Mouse (Mus musculus): ENCODE measurements around the gene Dlgap1. TPM values are rescaled to one million over a fixed set of nuclear protein-coding genes. Genes with fewer than 3 reads are reported as not detected.

The Dlgap1 gene
- polyA plus RNA-seq, 1 experiment from 2014 or later = 0.50 TPM

- Histone ChIP-seq H3K4me3 (no peak overlapping the region), H3K27me3 (no peaks in the 10 kb centered on the region), H3K36me3 (no peaks in the 10 kb centered on the region), H3K4me1 (no peaks in the 10 kb centered on the region), H3K27ac (no peak overlapping the region), H3K4me2 (no peak overlapping the region), H3K9me3 (no peaks in the 10 kb centered on the region), H3K9ac (no peak overlapping the region)
- WGBS = 56% methylated on average over 4 of the region's 4 CpGs
- ATAC-seq (ENCODE audit: borderline replicate concordance, extremely low read depth, low FRiP score, low TSS enrichment) = no peak
Observed at GRCm38 (mm10) chr17:70020376-70020775, 51.5 kb downstream of the Dlgap1 start.

- Histone ChIP-seq H3K36me3 (no peaks in the 10 kb centered on the region), H3K4me1 (no peaks in the 10 kb centered on the region), H3K9me3 (no peaks in the 10 kb centered on the region), H3K4me3 (no peak overlapping the region), H3K27me3 (no peaks in the 10 kb centered on the region), H3K9ac (no peak overlapping the region), H3K4me2 (no peak overlapping the region), H3K27ac (no peak overlapping the region)
- no peak for ATAC-seq (ENCODE audit: borderline replicate concordance, extremely low read depth, low FRiP score, low TSS enrichment)
- WGBS = 75% methylated on average over 2 of the region's 2 CpGs
Observed at GRCm38 (mm10) chr17:70022618-70023017, 53.7 kb downstream of the Dlgap1 start.

- Histone ChIP-seq H3K4me3 (no peak overlapping the region), H3K9me3 (no peaks in the 10 kb centered on the region)
- 38% methylated on average over 2 of the region's 2 CpGs for WGBS
Observed at GRCm38 (mm10) chr17:70034862-70035261, 66.0 kb downstream of the Dlgap1 start.

GRCm38 (mm10) chr17:70040751-70041430 lies 72.0 kb downstream of the Dlgap1 start:
- Histone ChIP-seq H3K4me3 (no peak overlapping the region), H3K27me3 (no peaks in the 10 kb centered on the region), H3K4me2 (no peak overlapping the region), H3K36me3 (no peaks in the 10 kb centered on the region), H3K4me1 (no peaks in the 10 kb centered on the region), H3K27ac (no peak overlapping the region), H3K9me3 (no peaks in the 10 kb centered on the region), H3K9ac (no peak overlapping the region)
- WGBS = 63% methylated on average over 7 of the region's 7 CpGs
- ATAC-seq (ENCODE audit: borderline replicate concordance, extremely low read depth, low FRiP score, low TSS enrichment) = no peak

More at GRCm38 (mm10) chr17:70034862-70035261, 66.0 kb downstream of the Dlgap1 start:
- H3K27ac ChIP-seq = no peak overlapping the region
- H3K27me3 ChIP-seq = no peaks in the 10 kb centered on the region
- H3K4me2 ChIP-seq = no peak overlapping the region
- H3K36me3 ChIP-seq = no peaks in the 10 kb centered on the region
- no peak overlapping the region for H3K9ac ChIP-seq
- no peaks in the 10 kb centered on the region for H3K4me1 ChIP-seq
- peak; percentile 82; the same call in 1 of the 2 replicates for ATAC-seq (ENCODE audit: borderline replicate concordance, extremely low read depth, low FRiP score, low TSS enrichment)

- 80% methylated on average over 6 of the region's 6 CpGs for WGBS
- Histone ChIP-seq H3K27ac (no peak overlapping the region), H3K36me3 (no peaks in the 10 kb centered on the region), H3K9me3 (no peaks in the 10 kb centered on the region), H3K4me2 (no peak overlapping the region), H3K9ac (no peak overlapping the region), H3K27me3 (no peaks in the 10 kb centered on the region), H3K4me3 (no peak overlapping the region), H3K4me1 (no peaks in the 10 kb centered on the region)
- no peak for ATAC-seq (ENCODE audit: borderline replicate concordance, extremely low read depth, low FRiP score, low TSS enrichment)
Observed at GRCm38 (mm10) chr17:70068281-70068680, 99.4 kb downstream of the Dlgap1 start.

GRCm38 (mm10) chr17:70072066-70072465 lies 103.2 kb downstream of the Dlgap1 start:
- Histone ChIP-seq H3K9me3 (no peaks in the 10 kb centered on the region), H3K9ac (no peak overlapping the region), H3K4me2 (no peak overlapping the region), H3K36me3 (no peaks in the 10 kb centered on the region), H3K4me1 (no peaks in the 10 kb centered on the region), H3K27me3 (no peaks in the 10 kb centered on the region), H3K27ac (no peak overlapping the region), H3K4me3 (no peak overlapping the region)
- 67% methylated on average over 2 of the region's 2 CpGs for WGBS
- no peak for ATAC-seq (ENCODE audit: borderline replicate concordance, extremely low read depth, low FRiP score, low TSS enrichment)

GRCm38 (mm10) chr17:70088220-70088619 lies 119.3 kb downstream of the Dlgap1 start:
- no peak overlapping the region for H3K4me3 ChIP-seq
- no peaks in the 10 kb centered on the region for H3K36me3 ChIP-seq
- H3K9ac ChIP-seq = no peak overlapping the region
- no peak overlapping the region for H3K27ac ChIP-seq
- no peak for ATAC-seq (ENCODE audit: borderline replicate concordance, extremely low read depth, low FRiP score, low TSS enrichment)
- no peaks in the 10 kb centered on the region for H3K9me3 ChIP-seq
- H3K4me2 ChIP-seq = no peak overlapping the region
- WGBS = 85% methylated on average over 4 of the region's 4 CpGs
- no peaks in the 10 kb centered on the region for H3K27me3 ChIP-seq
- no peaks in the 10 kb centered on the region for H3K4me1 ChIP-seq

- 79% methylated on average over 2 of the region's 2 CpGs for WGBS
- ATAC-seq (ENCODE audit: borderline replicate concordance, extremely low read depth, low FRiP score, low TSS enrichment) = no peak
- no peaks in the 10 kb centered on the region for H3K4me1 ChIP-seq
Observed at GRCm38 (mm10) chr17:70090737-70091136, 121.9 kb downstream of the Dlgap1 start.

GRCm38 (mm10) chr17:70129151-70129550 lies 160.3 kb downstream of the Dlgap1 start:
- Histone ChIP-seq H3K4me2 (no peak overlapping the region), H3K27me3 (no peaks in the 10 kb centered on the region), H3K9ac (no peak overlapping the region), H3K36me3 (no peaks in the 10 kb centered on the region), H3K4me3 (no peak overlapping the region), H3K9me3 (no peaks in the 10 kb centered on the region), H3K27ac (no peak overlapping the region), H3K4me1 (no peaks in the 10 kb centered on the region)
- no peak for ATAC-seq (ENCODE audit: borderline replicate concordance, extremely low read depth, low FRiP score, low TSS enrichment)
- 80% methylated on average over 2 of the region's 2 CpGs for WGBS

More at GRCm38 (mm10) chr17:70090737-70091136, 121.9 kb downstream of the Dlgap1 start:
- H3K27ac ChIP-seq = no peak overlapping the region
- H3K9me3 ChIP-seq = no peaks in the 10 kb centered on the region
- no peak overlapping the region for H3K4me3 ChIP-seq
- H3K9ac ChIP-seq = no peak overlapping the region
- no peaks in the 10 kb centered on the region for H3K36me3 ChIP-seq
- no peak overlapping the region for H3K4me2 ChIP-seq
- H3K27me3 ChIP-seq = no peaks in the 10 kb centered on the region

- Histone ChIP-seq H3K27me3 (no peaks in the 10 kb centered on the region), H3K9ac (no peak overlapping the region), H3K4me2 (no peak overlapping the region), H3K4me3 (no peak overlapping the region), H3K9me3 (no peaks in the 10 kb centered on the region), H3K4me1 (no peaks in the 10 kb centered on the region), H3K36me3 (no peaks in the 10 kb centered on the region), H3K27ac (no peak overlapping the region)
- no peak for ATAC-seq (ENCODE audit: borderline replicate concordance, extremely low read depth, low FRiP score, low TSS enrichment)
- 79% methylated on average over 2 of the region's 2 CpGs for WGBS
Observed at GRCm38 (mm10) chr17:70169831-70170230, 201.0 kb downstream of the Dlgap1 start.

GRCm38 (mm10) chr17:70172500-70173036 lies 203.7 kb downstream of the Dlgap1 start:
- Histone ChIP-seq H3K27me3 (no peaks in the 10 kb centered on the region), H3K4me2 (no peak overlapping the region), H3K9ac (no peak overlapping the region), H3K4me3 (no peak overlapping the region), H3K36me3 (no peaks in the 10 kb centered on the region), H3K27ac (no peak overlapping the region), H3K9me3 (no peaks in the 10 kb centered on the region), H3K4me1 (no peaks in the 10 kb centered on the region)
- no peak for ATAC-seq (ENCODE audit: borderline replicate concordance, extremely low read depth, low FRiP score, low TSS enrichment)
- 80% methylated on average over 9 of the region's 9 CpGs for WGBS

- Histone ChIP-seq H3K4me2 (no peak overlapping the region), H3K36me3 (no peaks in the 10 kb centered on the region), H3K4me3 (no peak overlapping the region), H3K9me3 (no peaks in the 10 kb centered on the region), H3K9ac (no peak overlapping the region), H3K4me1 (no peaks in the 10 kb centered on the region), H3K27ac (no peak overlapping the region), H3K27me3 (no peaks in the 10 kb centered on the region)
- WGBS = 84% methylated on average over 6 of the region's 6 CpGs
- ATAC-seq (ENCODE audit: borderline replicate concordance, extremely low read depth, low FRiP score, low TSS enrichment) = no peak
Observed at GRCm38 (mm10) chr17:70173916-70174315, 205.0 kb downstream of the Dlgap1 start.

Data from lung, embryonic 15.5 days (tissue).